Mouse (Mus musculus): ENCODE results near the gene Kncn. TPM values are rescaled to one million over a fixed set of nuclear protein-coding genes. Genes with fewer than 3 reads are reported as not detected.

Gene Kncn
- polyA plus RNA-seq, 1 experiment: not detected

- Histone ChIP-seq H3K27ac (ENCODE audit: insufficient read depth, low read depth, low read length) (no peak overlapping the region), H3K4me3 (ENCODE audit: insufficient read depth, low read depth, low read length) (no peak overlapping the region), H3K4me1 (ENCODE audit: control insufficient read depth, insufficient read depth, low read length) (peaks cover 4% of the 10 kb centered on the region)
- TF ChIP-seq POLR2A (IDR thresholded peaks at IDR 0.05; ENCODE audit: insufficient read depth, low read depth, low read length): no peak
- TF ChIP-seq CTCF (IDR thresholded peaks at IDR 0.05; ENCODE audit: insufficient read depth, low read depth, low read length): no peak
- 21% methylated on average over 7 of the region's 7 CpGs for WGBS
These were observed 24.4 kb downstream of the Kncn start for GRCm38 (mm10) chr4:115908641-115909040.

- H3K4me3 ChIP-seq (ENCODE audit: insufficient read depth, low read depth, low read length): no peak overlapping the region
- no peak overlapping the region for H3K27ac ChIP-seq (ENCODE audit: insufficient read depth, low read depth, low read length)
- TF ChIP-seq POLR2A (IDR thresholded peaks at IDR 0.05; ENCODE audit: insufficient read depth, low read depth, low read length) (no peak), CTCF (IDR thresholded peaks at IDR 0.05; ENCODE audit: insufficient read depth, low read depth, low read length) (no peak)
- WGBS: 24% methylated on average over 4 of the region's 4 CpGs
- peaks cover 4% of the 10 kb centered on the region for H3K4me1 ChIP-seq (ENCODE audit: control insufficient read depth, insufficient read depth, low read length)
These were observed 27.4 kb downstream of the Kncn start for GRCm38 (mm10) chr4:115911586-115911985.

GRCm38 (mm10) chr4:115919911-115920310 is 35.7 kb downstream of the Kncn start:
- Histone ChIP-seq H3K4me3 (ENCODE audit: insufficient read depth, low read depth, low read length) (no peak overlapping the region), H3K27ac (ENCODE audit: insufficient read depth, low read depth, low read length) (no peak overlapping the region), H3K4me1 (ENCODE audit: control insufficient read depth, insufficient read depth, low read length) (no peaks in the 10 kb centered on the region)
- WGBS: 90% methylated on average over 16 of the region's 16 CpGs
- TF ChIP-seq POLR2A (IDR thresholded peaks at IDR 0.05; ENCODE audit: insufficient read depth, low read depth, low read length) (no peak), CTCF (IDR thresholded peaks at IDR 0.05; ENCODE audit: insufficient read depth, low read depth, low read length) (no peak)

GRCm38 (mm10) chr4:115922688-115923087 is 38.5 kb downstream of the Kncn start:
- Histone ChIP-seq H3K4me3 (ENCODE audit: insufficient read depth, low read depth, low read length) (no peak overlapping the region), H3K27ac (ENCODE audit: insufficient read depth, low read depth, low read length) (no peak overlapping the region), H3K4me1 (ENCODE audit: control insufficient read depth, insufficient read depth, low read length) (no peaks in the 10 kb centered on the region)
- WGBS: 92% methylated on average over 5 of the region's 5 CpGs
- no peak for TF ChIP-seq CTCF (IDR thresholded peaks at IDR 0.05; ENCODE audit: insufficient read depth, low read depth, low read length)
- no peak for TF ChIP-seq POLR2A (IDR thresholded peaks at IDR 0.05; ENCODE audit: insufficient read depth, low read depth, low read length)

- WGBS: 77% methylated on average over 16 of the region's 16 CpGs
- H3K4me1 ChIP-seq (ENCODE audit: control insufficient read depth, insufficient read depth, low read length): no peaks in the 10 kb centered on the region
- H3K4me3 ChIP-seq (ENCODE audit: insufficient read depth, low read depth, low read length): no peak overlapping the region
- no peak overlapping the region for H3K27ac ChIP-seq (ENCODE audit: insufficient read depth, low read depth, low read length)
- TF ChIP-seq POLR2A (IDR thresholded peaks at IDR 0.05; ENCODE audit: insufficient read depth, low read depth, low read length) (no peak), CTCF (IDR thresholded peaks at IDR 0.05; ENCODE audit: insufficient read depth, low read depth, low read length) (no peak)
These were observed 39.2 kb downstream of the Kncn start for GRCm38 (mm10) chr4:115923262-115923880.

- TF ChIP-seq CTCF (IDR thresholded peaks at IDR 0.05; ENCODE audit: insufficient read depth, low read depth, low read length): no peak
- no peak for TF ChIP-seq POLR2A (IDR thresholded peaks at IDR 0.05; ENCODE audit: insufficient read depth, low read depth, low read length)
- Histone ChIP-seq H3K4me3 (ENCODE audit: insufficient read depth, low read depth, low read length) (no peak overlapping the region), H3K27ac (ENCODE audit: insufficient read depth, low read depth, low read length) (no peak overlapping the region), H3K4me1 (ENCODE audit: control insufficient read depth, insufficient read depth, low read length) (no peaks in the 10 kb centered on the region)
- WGBS: 48% methylated on average over 7 of the region's 7 CpGs
These were observed 43.4 kb downstream of the Kncn start for GRCm38 (mm10) chr4:115927637-115928036.

- Histone ChIP-seq H3K4me3 (ENCODE audit: insufficient read depth, low read depth, low read length) (no peak overlapping the region), H3K4me1 (ENCODE audit: control insufficient read depth, insufficient read depth, low read length) (peaks cover 5% of the 10 kb centered on the region; the same call in 1 of the 2 replicates), H3K27ac (ENCODE audit: insufficient read depth, low read depth, low read length) (no peak overlapping the region)
- TF ChIP-seq POLR2A (IDR thresholded peaks at IDR 0.05; ENCODE audit: insufficient read depth, low read depth, low read length) (no peak), CTCF (IDR thresholded peaks at IDR 0.05; ENCODE audit: insufficient read depth, low read depth, low read length) (no peak)
- WGBS: 79% methylated on average over 13 of the region's 13 CpGs
These were observed 47.4 kb downstream of the Kncn start for GRCm38 (mm10) chr4:115931556-115932088.

GRCm38 (mm10) chr4:115935835-115936581 is 51.8 kb downstream of the Kncn start:
- Histone ChIP-seq H3K27ac (ENCODE audit: insufficient read depth, low read depth, low read length) (no peak overlapping the region), H3K4me1 (ENCODE audit: control insufficient read depth, insufficient read depth, low read length) (peaks cover 8% of the 10 kb centered on the region), H3K4me3 (ENCODE audit: insufficient read depth, low read depth, low read length) (no peak overlapping the region)
- no peak for TF ChIP-seq POLR2A (IDR thresholded peaks at IDR 0.05; ENCODE audit: insufficient read depth, low read depth, low read length)
- no peak for TF ChIP-seq CTCF (IDR thresholded peaks at IDR 0.05; ENCODE audit: insufficient read depth, low read depth, low read length)
- WGBS: 2% methylated on average over 36 of the region's 36 CpGs

GRCm38 (mm10) chr4:115936646-115937045 is 52.4 kb downstream of the Kncn start:
- H3K4me1 ChIP-seq (ENCODE audit: control insufficient read depth, insufficient read depth, low read length): peaks cover 8% of the 10 kb centered on the region
- no peak overlapping the region for H3K4me3 ChIP-seq (ENCODE audit: insufficient read depth, low read depth, low read length)
- no peak for TF ChIP-seq POLR2A (IDR thresholded peaks at IDR 0.05; ENCODE audit: insufficient read depth, low read depth, low read length)
- TF ChIP-seq CTCF (IDR thresholded peaks at IDR 0.05; ENCODE audit: insufficient read depth, low read depth, low read length): no peak
- WGBS: 3% methylated on average over 20 of the region's 20 CpGs
- H3K27ac ChIP-seq (ENCODE audit: insufficient read depth, low read depth, low read length): no peak overlapping the region
